Mouse (Mus musculus) liver, embryonic 16.5 days (tissue): ENCODE measurements around the gene Nfic. TPM values are rescaled to one million over a fixed set of nuclear protein-coding genes. Genes with fewer than 3 reads are reported as not detected.
A peak's percentile ranks its signal among the peaks of the same experiment; 100 is the strongest.

ENCODE experiments used
- ATAC-seq: fragments of 200-750 bp; cut with Nextera tagmentation; 2 replicates; pipeline ENCODE4 v1.8.0; 2017; ENCODE audit warnings: low read depth, mild to moderate bottlenecking, moderate number of reproducible peaks, moderate library complexity
- H3K27ac ChIP-seq: fragments of 300-500 bp; sonication (generic); 2 replicates; pipeline ENCODE4 v1.5.1; 2014; ENCODE audit warnings: mild to moderate bottlenecking, low read length
- H3K27me3 ChIP-seq: fragments of 300-500 bp; sonication (generic); 2 replicates; pipeline ENCODE4 v1.6.1; 2014; ENCODE audit warnings: low read depth, low read length, mixed read lengths; ENCODE audit not compliant: control insufficient read depth, insufficient read depth
- H3K36me3 ChIP-seq: fragments of 300-500 bp; sonication (generic); 2 replicates; pipeline ENCODE4 v1.6.1; 2014; ENCODE audit warnings: mild to moderate bottlenecking; ENCODE audit not compliant: control insufficient read depth, insufficient read depth
- H3K4me1 ChIP-seq: fragments of 300-500 bp; sonication (generic); 2 replicates; pipeline ENCODE4 v1.6.1; 2014; ENCODE audit warnings: low read depth, low read length, mixed read lengths; ENCODE audit not compliant: control insufficient read depth
- H3K4me2 ChIP-seq: fragments of 300-500 bp; sonication (generic); 2 replicates; pipeline ENCODE4 v1.6.1; 2014; ENCODE audit warnings: low read depth, low read length, mixed read lengths
- H3K4me3 ChIP-seq: fragments of 300-500 bp; sonication (generic); 2 replicates; pipeline ENCODE4 v1.5.1; 2014; ENCODE audit warnings: low read depth, mild to moderate bottlenecking, low read length
- H3K9ac ChIP-seq: fragments of 300-500 bp; sonication (generic); 2 replicates; pipeline ENCODE4 v1.6.1; 2014; ENCODE audit warnings: low read depth, low read length
- H3K9me3 ChIP-seq: fragments of 300-500 bp; sonication (generic); replicated peaks from 2 replicates; pipeline ENCODE4 v1.6.1; 2016; ENCODE audit warnings: low read length; ENCODE audit not compliant: control insufficient read depth
- WGBS: fragments of 180-500 bp; shearing (Covaris S2); extraction: QIAGEN DNeasy Blood & Tissue Kit; methylation state at CpG from one replicate; pipeline ENCODE4 v1.1.7; 2014; ENCODE audit not compliant: insufficient replicate concordance; 5-methylcytosine and 5-hydroxymethylcytosine counted together
- polyA plus RNA-seq: library from polyadenylated mRNA; unstranded; fragments of >200 nt; fragmentation: Nextera tagmentation; extraction: Ambion mirVana; gene quantifications from 2 replicates; pipeline ENCODE4 v1.2.1, GENCODE M21; 2015

The Nfic gene
- polyA plus RNA-seq, 1 experiment from 2014 or later, result 12.0 TPM

DNA sequence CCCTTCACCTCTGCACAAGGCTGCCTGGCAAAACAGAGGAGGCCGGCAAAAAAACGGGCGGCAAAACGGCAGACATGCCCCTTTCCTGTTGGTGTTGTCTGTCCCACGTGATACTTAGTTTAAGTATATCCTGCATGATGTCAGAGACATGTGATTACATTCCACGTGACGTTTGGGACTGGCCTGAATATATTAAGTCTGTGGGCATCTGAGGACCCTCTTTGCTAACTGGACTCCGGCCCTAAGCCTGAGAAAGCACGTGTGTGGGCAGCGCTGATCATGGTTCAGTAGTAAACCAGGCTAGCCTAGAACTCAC is 54.3 kb downstream of the Nfic start:
- Histone ChIP-seq H3K9me3 (no peaks in the 10 kb centered on the region), H3K9ac (no peak overlapping the region; the same call in 1 of the 2 replicates), H3K4me1 (peaks cover 18% of the 10 kb centered on the region), H3K27me3 (peaks cover 11% of the 10 kb centered on the region), H3K36me3 (no peaks in the 10 kb centered on the region), H3K4me2 (peak overlapping the region; percentile 24; the same call in 1 of the 2 replicates), H3K4me3 (no peak overlapping the region), H3K27ac (peak overlapping the region; percentile 61)
- ATAC-seq, result no peak
- 48% methylated on average over 10 of the region's 10 CpGs for WGBS

DNA sequence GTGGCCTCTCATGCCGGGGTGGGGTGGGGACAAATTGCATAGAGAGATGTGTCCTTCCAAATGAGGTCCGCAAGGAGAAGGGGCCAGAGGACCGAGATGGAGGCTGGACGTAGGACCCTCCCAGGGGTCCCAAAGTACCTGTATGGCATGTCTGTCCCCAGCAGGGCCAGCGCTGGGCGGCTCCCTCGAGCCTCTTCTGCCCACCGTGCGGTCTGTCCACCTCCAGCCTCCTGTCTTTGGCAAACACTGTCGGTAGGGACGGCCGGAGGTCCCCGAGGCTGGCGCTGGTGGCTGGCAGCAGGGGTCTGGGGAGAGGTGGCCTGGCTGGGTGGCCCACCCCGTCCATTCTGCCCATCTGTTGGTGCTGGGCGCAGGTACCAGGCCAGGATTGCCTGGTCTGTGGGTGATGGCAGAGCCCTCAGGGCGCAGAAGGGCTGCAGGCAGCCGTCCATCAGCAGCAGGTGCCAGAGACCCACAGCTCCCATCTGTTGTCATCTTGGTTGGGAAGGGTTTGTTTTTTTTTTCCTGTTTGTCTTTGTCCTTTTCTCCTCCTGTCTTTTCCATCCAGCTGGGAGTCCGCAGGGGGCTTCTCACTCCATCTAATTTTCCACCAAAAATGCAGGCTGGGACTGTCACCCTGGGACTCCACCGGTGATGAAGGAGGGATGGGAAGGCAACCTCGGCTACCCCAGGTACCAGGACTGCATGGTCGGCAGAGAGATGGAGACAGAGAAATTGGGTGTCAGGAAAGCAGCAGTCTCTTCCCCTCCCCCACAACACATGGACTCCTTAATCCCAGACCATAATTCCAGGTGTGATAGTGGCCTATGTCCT is 54.8 kb downstream of the Nfic start:
- no peaks in the 10 kb centered on the region for H3K9me3 ChIP-seq
- no peak overlapping the region for H3K4me3 ChIP-seq
- no peak overlapping the region for H3K4me2 ChIP-seq
- peaks cover 18% of the 10 kb centered on the region for H3K4me1 ChIP-seq
- H3K9ac ChIP-seq, result no peak overlapping the region
- H3K36me3 ChIP-seq, result no peaks in the 10 kb centered on the region
- H3K27me3 ChIP-seq, result peaks cover 8% of the 10 kb centered on the region
- 66% methylated on average over 22 of the region's 22 CpGs for whole genome bisulfite sequencing
- no peak overlapping the region for H3K27ac ChIP-seq
- no peak for ATAC-seq

DNA sequence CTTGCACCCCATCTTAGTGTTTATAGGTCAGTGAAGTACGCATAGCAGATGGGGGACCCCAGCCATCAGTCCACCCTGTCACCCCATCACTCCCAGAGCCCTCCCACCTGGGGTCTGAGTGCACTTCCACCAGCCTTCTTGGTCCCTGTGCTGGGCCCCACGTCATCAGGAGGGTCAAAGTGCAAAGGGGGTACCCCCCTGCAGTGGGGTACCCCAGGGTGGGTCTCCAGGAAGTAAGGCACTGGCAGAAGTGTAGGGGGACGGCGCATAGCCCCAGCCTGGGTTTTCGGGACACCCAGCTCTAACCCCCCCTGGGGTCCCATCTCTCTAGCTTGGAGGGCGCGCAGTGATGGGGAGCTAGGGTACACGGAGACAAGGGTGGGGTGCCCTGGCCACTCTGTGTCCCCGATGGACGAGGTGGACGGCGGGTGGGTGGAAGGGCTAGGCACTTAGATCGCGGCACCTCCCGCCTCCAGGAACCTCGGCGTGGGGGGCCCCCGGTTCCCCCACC is 55.6 kb downstream of the Nfic start:
- H3K27me3 ChIP-seq, result peaks cover 8% of the 10 kb centered on the region
- no peak for ATAC-seq
- H3K4me3 ChIP-seq, result no peak overlapping the region
- no peaks in the 10 kb centered on the region for H3K9me3 ChIP-seq
- peaks cover 18% of the 10 kb centered on the region for H3K4me1 ChIP-seq
- WGBS, result 86% methylated on average over 18 of the region's 18 CpGs
- no peak overlapping the region for H3K4me2 ChIP-seq
- H3K27ac ChIP-seq, result no peak overlapping the region
- no peaks in the 10 kb centered on the region for H3K36me3 ChIP-seq
- H3K9ac ChIP-seq, result no peak overlapping the region

DNA sequence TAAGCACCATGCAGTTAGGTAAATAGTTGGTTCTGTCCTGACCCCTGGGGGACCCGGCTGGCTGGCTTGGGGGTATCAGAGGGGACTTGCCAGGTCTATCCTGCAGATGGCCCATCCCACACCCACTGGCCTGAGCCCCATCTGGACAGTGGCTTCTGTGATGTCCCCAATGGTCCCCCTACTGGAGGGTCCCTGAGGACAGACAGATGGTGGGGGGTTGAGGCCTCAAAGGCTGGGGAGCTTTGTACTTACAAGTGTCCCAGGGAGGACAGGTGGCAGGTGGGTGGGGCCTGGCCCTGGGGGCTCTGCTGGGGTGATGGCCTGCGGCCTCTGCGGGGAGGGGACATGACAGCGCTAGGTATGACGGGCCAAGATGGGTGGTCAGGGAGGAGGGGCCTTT is 56.1 kb downstream of the Nfic start:
- no peak overlapping the region for H3K4me2 ChIP-seq
- H3K4me1 ChIP-seq, result peaks cover 18% of the 10 kb centered on the region
- H3K27ac ChIP-seq, result no peak overlapping the region
- H3K36me3 ChIP-seq, result no peaks in the 10 kb centered on the region
- H3K27me3 ChIP-seq, result peaks cover 3% of the 10 kb centered on the region; the same call in 1 of the 2 replicates
- no peak overlapping the region for H3K4me3 ChIP-seq
- H3K9me3 ChIP-seq, result no peaks in the 10 kb centered on the region
- WGBS, result 83% methylated on average over 5 of the region's 5 CpGs
- no peak overlapping the region for H3K9ac ChIP-seq
- ATAC-seq, result no peak

DNA sequence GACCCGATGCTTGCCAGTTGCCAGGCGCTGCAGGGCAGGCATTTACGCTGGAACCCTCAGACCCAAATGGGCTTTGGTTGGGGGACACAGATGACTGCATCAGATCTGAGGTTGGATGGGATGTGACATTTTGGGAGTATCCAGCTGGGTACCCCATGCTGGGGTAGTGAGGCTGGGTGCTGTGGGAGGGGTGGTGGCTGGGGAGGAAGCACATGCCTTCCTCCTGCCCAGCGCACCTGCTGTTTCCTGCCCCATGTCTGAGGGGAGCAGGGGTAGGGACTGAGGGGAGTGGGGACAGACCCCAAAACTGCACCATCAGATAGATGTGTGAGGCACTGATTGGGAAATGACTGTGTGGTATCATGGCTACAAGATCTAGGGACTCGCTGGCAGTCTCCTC is 58.7 kb downstream of the Nfic start:
- no peaks in the 10 kb centered on the region for H3K36me3 ChIP-seq
- no peak overlapping the region for H3K4me3 ChIP-seq
- no peak overlapping the region for H3K9ac ChIP-seq
- ATAC-seq, result no peak
- no peak overlapping the region for H3K4me2 ChIP-seq
- peaks cover 21% of the 10 kb centered on the region for H3K4me1 ChIP-seq
- H3K9me3 ChIP-seq, result no peaks in the 10 kb centered on the region
- H3K27ac ChIP-seq, result no peak overlapping the region
- WGBS, result 75% methylated on average over 5 of the region's 5 CpGs
- no peaks in the 10 kb centered on the region for H3K27me3 ChIP-seq

DNA sequence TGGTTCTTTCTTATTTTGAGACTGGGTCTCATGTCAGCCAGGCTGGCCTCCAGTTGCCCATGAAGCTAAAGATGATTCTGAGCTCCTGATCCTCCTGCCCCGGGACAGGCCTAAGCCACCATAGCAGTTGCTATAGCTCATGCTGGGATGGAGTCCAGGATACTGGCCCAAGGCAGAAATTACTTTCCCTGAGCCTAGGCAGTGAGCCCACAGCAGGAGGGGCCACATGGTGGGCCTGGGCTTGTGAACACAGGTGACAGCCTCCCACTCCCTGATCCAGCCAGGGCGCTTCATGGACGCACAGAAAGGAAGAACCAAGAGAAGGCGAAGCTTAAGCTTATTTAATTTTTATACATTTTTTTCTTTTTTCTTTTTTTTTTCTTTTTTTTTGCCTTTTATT is 59.6 kb downstream of the Nfic start:
- Histone ChIP-seq H3K27me3 (no peaks in the 10 kb centered on the region), H3K9me3 (no peaks in the 10 kb centered on the region), H3K27ac (no peak overlapping the region), H3K9ac (no peak overlapping the region), H3K4me2 (no peak overlapping the region), H3K4me3 (no peak overlapping the region), H3K4me1 (peaks cover 14% of the 10 kb centered on the region), H3K36me3 (no peaks in the 10 kb centered on the region)
- no peak for ATAC-seq
- 71% methylated on average over 4 of the region's 4 CpGs for WGBS

DNA sequence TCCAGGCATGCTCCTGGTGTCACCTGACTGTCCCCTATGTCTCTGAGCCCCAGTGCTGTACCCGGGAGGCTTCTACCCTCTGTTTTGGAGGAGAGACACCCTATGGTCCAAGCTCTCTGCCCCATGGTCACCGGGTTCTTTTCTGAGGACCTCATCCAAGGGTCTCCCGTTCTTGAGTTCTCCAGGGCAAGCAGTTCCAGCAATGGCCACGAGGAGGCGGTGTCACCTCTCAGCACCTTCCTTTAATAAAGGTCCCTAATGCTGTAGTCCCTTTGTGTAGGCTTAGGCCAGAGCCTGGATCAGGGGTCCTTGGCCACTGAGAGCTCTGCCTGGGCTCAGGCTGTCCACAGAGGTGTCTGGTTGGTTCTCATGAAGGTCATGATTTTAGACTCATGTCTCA is 60.3 kb downstream of the Nfic start:
- H3K9me3 ChIP-seq, result no peaks in the 10 kb centered on the region
- no peaks in the 10 kb centered on the region for H3K36me3 ChIP-seq
- ATAC-seq, result peak; percentile 4; the same call in 1 of the 2 replicates

DNA sequence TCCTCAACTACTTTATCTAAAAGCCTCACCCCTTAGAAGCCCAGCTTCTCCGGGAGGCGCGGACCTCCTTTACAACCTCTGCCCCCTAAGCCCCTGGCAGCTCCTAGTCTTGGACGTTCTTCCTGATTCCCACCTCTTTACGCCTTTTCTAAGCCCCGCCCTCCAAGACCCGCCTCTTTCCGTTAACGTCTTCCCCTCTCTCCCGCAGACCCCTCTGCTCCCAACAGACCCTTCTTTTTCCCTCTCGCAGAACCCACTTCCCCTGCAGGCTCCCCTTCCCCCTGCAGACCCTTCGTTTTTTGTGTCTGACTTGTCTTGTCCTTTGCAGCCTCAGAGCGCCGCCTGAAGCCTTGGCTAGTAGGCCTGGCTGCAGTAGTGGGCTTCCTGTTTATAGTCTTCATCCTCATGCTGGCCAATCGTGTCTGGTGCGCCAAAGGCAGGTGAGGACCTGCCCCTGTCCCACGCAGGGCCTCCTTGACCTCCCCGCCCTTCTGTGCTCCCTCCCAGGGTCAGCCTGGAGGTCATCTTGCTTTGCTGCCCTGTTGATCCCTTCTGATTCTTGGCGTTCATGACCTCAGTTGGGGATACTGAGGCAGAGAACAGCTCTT is 61.9 kb downstream of the Nfic start:
- no peak for ATAC-seq
- H3K4me2 ChIP-seq, result peak overlapping the region; percentile 46
- peaks cover 29% of the 10 kb centered on the region for H3K4me1 ChIP-seq
- no peaks in the 10 kb centered on the region for H3K36me3 ChIP-seq
- peak overlapping the region; percentile 6; the same call in 1 of the 2 replicates for H3K9ac ChIP-seq
- H3K9me3 ChIP-seq, result no peaks in the 10 kb centered on the region
- no peaks in the 10 kb centered on the region for H3K27me3 ChIP-seq
- H3K27ac ChIP-seq, result no peak overlapping the region
- 6% methylated on average over 19 of the region's 19 CpGs for WGBS
- H3K4me3 ChIP-seq, result peak overlapping the region; percentile 16

More for the DNA sequence above, 60.3 kb downstream of the Nfic start:
- 8% methylated on average over 5 of the region's 5 CpGs for WGBS
- no peak overlapping the region for H3K27ac ChIP-seq
- H3K4me1 ChIP-seq, result peaks cover 15% of the 10 kb centered on the region
- no peak overlapping the region for H3K9ac ChIP-seq
- no peak overlapping the region for H3K4me3 ChIP-seq
- no peaks in the 10 kb centered on the region for H3K27me3 ChIP-seq
- H3K4me2 ChIP-seq, result no peak overlapping the region

DNA sequence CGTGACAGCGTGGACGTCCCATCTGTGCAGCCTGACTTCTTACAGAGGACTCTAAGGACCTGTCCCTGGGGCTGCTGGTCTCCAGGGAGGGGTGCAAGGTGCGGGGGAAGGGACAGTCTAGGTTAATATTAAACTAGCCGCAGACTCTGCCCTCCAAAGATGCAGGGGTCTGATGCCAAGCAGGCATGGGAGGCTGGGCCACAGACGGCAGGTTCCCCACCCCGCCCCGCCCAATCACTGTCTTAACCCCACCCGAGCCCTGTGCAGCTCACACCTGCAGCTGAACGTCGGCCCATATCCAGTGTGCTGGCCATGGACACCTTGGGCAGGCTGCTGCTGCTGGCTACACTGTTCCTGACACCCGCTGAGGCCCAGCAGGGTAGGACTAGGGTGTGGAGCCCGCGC is 62.7 kb downstream of the Nfic start, which contains the start of gene Smim24:
TSS of gene Smim24 (plus strand) at position 271 of the 405 bp plus-strand sequence.
- 44% methylated on average over 14 of the region's 14 CpGs for WGBS
- Histone ChIP-seq H3K4me1 (peaks cover 29% of the 10 kb centered on the region), H3K4me2 (peak within 1 kb of the TSS; percentile 46), H3K27ac (no peak within 1 kb of the TSS), H3K4me3 (peak within 1 kb of the TSS; percentile 16), H3K9me3 (no peaks in the 10 kb centered on the region), H3K36me3 (peaks cover 7% of the 10 kb centered on the region), H3K27me3 (no peaks in the 10 kb centered on the region), H3K9ac (peak within 1 kb of the TSS; percentile 6; the same call in 1 of the 2 replicates)
- ATAC-seq, result no peak
